Mouse (Mus musculus) heart, adult 8-10 months (tissue): ENCODE measurements around the gene Drap1. TPM values are rescaled to one million over a fixed set of nuclear protein-coding genes. Genes with fewer than 3 reads are reported as not detected.
A peak's percentile ranks its signal among the peaks of the same experiment; 100 is the strongest.

Source experiments
- DNase-seq: peaks from one replicate; pipeline ENCODE4 v3.0.0; 2022; ENCODE audit warnings: low spot score
- total RNA-seq, 4 experiments: library from RNA; stranded (reverse); gene quantifications; 2 replicates each; pipeline ENCODE4 v1.2.4; 2022

Gene Drap1
- total RNA-seq, 4 experiments from 2014 or later: 337 to 351 (median 343) TPM

- no peak for DNase-seq
Measured at GRCm38 (mm10) chr19:5448354-5449150, 23.8 kb upstream of the Drap1 start.

- no peak for DNase-seq
Measured at GRCm38 (mm10) chr19:5447515-5448353, 23.0 kb upstream of the Drap1 start, which contains the start of gene Fosl1. Gene Fosl1, plus strand, starts transcription at chr19:5447547.

- no peak for DNase-seq
Measured at GRCm38 (mm10) chr19:5445747-5446146, 21.0 kb upstream of the Drap1 start.

- DNase-seq: no peak
Measured at GRCm38 (mm10) chr19:5444954-5445353, 20.2 kb upstream of the Drap1 start.

GRCm38 (mm10) chr19:5444371-5444908 lies 19.7 kb upstream of the Drap1 start:
- DNase-seq: no peak

GRCm38 (mm10) chr19:5433951-5434350 lies 9.2 kb upstream of the Drap1 start:
- DNase-seq: no peak

GRCm38 (mm10) chr19:5432992-5433852 lies 8.4 kb upstream of the Drap1 start:
- peak; percentile 57 for DNase-seq

- DNase-seq: no peak
Measured at GRCm38 (mm10) chr19:5431911-5432464, 7.2 kb upstream of the Drap1 start.

- DNase-seq: no peak
Measured at GRCm38 (mm10) chr19:5430408-5430807, 5.6 kb upstream of the Drap1 start.

GRCm38 (mm10) chr19:5429806-5430205 lies 5.0 kb upstream of the Drap1 start:
- no peak for DNase-seq

- DNase-seq: no peak
Measured at GRCm38 (mm10) chr19:5429219-5429618, 4.4 kb upstream of the Drap1 start.

GRCm38 (mm10) chr19:5428083-5428482 lies 3.3 kb upstream of the Drap1 start:
- DNase-seq: no peak

GRCm38 (mm10) chr19:5426640-5427290 lies 2.0 kb upstream of the Drap1 start:
- no peak for DNase-seq

- no peak for DNase-seq
Measured at GRCm38 (mm10) chr19:5425906-5426565, 1.3 kb upstream of the Drap1 start.

GRCm38 (mm10) chr19:5424092-5424781 lies 542 bp downstream of the Drap1 start:
- DNase-seq: peak; percentile 55

- no peak for DNase-seq
Measured at GRCm38 (mm10) chr19:5423561-5423960, 1.2 kb downstream of the Drap1 start.

- DNase-seq: no peak
Measured at GRCm38 (mm10) chr19:5422895-5423443, 1.8 kb downstream of the Drap1 start.

GRCm38 (mm10) chr19:5422267-5422666 lies 2.5 kb downstream of the Drap1 start:
- no peak for DNase-seq

- DNase-seq: no peak
Measured at GRCm38 (mm10) chr19:5421784-5422183, 3.0 kb downstream of the Drap1 start.
